Mouse (Mus musculus): ENCODE measurements around the gene Smad5.

Gene Smad5

DNA sequence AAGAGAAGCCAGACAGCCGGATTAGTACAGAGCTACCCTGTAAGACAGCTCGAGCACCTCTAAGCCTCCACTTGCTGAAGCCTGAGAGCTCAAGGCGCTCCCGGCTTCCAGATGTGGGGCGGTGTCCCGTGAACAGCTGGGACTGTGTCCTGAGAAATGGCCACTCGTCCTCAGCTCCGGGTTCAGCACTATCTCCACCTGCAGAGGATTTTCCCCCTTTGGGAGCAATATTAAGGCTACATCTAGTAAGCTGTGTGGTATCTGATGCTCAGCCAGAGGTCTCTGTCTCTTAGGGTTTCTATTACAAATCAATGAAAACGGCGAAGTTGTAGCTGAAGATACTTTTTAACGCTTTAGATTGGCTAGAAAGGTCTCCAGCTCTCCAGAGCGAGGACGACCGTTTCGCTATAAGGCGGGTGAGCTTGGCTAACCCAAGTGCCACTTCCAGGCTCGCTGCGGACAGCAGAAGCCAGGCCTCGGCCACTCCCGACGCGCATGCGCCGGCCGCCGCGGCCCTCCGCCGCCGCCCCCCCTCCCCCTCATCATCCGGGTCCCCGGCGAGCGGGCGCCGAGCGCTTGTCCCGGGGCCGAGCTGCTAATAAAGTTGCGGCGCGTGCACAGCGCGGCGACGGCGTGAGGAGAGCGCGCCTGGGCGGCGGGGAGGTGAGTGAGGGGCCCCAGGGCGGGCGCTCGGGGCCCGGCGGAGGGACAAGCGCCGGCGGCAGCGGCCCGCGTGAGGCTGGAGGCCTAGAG, at the start of gene Smad5:
Smad5 (plus strand) TSS at position 542 of the 753 bp plus-strand sequence.
- peak; percentile 82 for DNase-seq (ENCODE audit: low spot score)

DNA sequence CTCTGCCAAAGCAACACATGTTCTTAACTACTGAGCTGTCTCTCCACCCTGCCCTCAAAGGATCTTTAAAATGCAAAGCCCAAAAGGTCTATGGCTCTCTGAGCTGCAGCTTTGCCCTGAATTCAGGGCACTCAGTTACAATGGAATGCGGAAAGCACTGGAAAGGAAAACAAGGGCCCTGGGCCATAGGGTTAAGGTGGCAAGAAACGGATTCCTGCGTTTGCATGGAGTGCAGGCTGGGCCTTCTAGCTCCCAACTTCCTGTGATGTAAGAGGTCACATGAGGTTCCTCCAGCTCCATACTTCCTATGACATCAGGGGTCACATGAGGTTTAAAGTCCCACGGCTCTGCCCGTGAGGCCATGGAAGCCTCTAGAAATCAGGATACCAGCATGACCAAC, 48.6 kb upstream of the Smad5 start:
- DNase-seq (ENCODE audit: low spot score): no peak

DNA sequence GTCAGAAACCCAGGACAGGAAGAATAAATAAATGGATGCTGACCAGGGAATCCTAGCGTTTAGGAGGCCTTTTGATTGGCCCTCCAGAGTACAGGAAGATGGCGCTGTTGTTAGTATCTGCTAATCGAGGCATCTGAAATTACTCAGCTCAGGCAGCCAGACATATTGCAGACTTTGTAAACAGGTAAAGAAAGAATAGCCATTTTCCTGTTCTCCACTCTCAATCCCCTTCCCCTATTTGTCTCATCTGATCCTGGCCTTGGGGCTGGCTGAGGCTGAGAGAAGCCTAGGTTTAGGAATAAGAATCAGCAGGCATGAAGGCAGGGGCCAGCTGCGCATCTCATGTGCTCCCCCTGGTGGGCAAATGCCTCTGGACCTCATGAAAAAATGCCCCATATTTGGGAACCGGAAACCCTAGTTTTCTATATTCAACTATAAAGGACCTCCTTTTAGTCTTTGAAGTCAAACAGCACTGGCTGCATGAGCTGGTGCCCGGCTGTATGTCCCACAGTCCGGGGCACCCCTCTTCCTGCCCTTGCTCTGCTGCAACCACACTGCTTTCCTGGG, 44.8 kb upstream of the Smad5 start:
- DNase-seq (ENCODE audit: low spot score): peak; percentile 65

DNA sequence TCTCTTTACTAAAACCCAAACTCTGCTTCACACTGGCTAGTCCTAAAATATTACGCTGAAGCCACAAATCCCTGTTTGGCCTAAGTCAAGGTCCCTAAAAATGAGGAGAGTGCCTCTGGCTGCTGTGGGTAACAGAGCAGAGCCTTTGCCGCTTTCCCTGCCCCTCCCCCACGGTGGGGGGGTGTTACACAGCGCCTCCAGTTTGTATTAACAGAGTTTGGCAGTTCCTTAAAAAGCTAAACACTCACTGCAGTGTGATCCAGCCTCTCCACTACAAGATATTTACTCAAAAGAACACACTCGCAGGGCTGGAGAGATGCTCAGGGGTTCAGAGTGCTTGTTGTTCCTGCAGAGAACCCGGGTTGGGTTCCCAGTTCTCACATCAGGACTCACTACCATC, 43.9 kb upstream of the Smad5 start:
- DNase-seq (ENCODE audit: low spot score): no peak

DNA sequence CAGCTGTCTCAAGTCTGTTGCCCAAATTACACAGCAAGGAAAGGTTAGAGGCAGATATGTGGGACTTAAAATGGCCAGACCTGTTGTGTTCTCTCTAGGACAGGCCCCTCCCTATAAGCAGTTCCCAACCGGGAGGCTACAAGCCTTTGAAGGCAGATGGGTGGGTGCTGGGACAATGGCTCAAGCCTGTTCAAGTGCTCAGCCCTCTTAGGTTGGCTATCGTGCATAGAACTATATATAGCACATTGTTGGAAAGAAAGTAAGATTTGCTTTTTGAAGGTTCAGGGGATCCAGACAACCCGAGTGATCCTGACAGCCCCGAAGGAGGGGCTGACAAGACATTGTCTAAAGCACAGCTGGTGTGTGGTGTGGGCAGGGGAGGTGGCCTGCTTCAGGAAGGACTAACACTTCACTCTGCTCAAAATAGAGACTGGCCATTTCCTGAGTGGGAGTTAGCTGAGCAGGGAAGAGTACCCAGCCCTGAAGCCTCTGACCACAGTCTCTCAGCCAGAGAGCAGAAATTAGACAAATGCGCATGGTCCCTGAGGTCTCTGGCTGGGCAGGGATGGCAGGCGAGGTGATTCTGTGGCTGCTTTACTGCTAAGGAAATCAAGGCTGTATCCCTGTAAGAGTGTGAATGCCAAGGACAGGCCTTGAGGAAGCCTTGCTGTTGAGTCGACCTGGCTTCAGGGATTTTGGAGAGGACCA, 40.7 kb upstream of the Smad5 start:
- DNase-seq (ENCODE audit: low spot score): no peak

DNA sequence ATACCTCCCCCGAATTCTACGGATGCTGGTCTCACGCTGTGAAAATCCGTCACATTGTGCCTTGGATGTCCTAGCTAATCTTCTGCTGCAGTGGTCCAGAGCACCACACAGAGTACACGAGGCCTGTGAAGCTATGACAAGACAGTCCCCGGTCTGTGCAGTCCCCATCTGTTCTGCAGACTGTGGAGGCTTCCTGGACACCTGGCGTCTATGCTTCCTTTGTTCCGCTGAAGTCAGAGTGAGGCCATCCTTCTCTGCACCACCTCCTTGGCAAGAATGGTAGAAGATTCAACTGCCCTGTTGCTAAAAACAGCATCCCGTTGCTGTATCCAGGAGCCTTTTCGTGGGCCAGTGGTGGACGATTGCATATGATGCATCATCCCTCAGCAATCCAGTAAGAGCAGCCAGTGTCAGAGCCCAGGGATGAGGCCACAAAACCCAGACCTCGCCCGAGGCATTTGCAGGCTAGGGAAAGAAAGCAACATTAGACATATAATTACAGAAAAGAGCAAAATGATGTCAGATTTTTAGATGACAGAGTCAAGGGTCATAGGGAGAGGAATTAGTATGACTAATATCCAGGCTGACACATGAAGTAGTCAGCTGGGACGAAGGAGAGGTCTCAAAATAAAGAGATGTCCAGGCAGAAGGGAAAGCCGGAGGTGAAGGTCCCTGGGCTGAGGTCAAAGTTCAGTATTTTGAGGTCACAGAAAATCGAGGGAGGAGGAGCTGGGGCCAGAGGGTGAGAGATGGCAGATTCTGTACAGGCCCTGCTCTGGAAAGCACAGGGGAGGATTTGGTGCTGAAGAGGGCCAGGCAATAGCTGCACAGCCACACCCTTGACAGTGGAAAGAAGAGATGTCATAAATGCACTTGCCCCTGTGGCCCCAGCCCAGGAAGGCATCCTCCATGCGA, 38.3 kb upstream of the Smad5 start:
- no peak for DNase-seq (ENCODE audit: low spot score)

DNA sequence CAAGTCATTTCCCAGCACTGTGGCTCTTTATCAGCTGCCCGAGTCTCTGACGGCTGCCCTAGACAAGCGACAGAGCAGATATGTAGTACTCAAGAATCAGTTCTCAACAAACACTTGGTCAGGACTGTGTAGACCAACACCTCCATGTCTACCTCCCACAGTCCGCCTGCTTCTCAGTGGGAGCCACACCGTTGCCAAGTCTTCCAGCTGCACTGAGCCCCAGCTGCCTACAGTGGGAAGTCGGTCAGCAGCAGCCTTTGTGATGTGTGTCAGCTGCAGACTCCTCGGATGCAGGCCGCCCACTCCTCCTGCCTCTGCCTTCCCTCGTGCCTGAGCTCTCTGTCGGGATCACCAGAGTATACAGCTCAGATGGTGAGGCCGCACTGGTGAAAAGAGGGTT, 31.6 kb upstream of the Smad5 start:
- DNase-seq (ENCODE audit: low spot score): no peak

DNA sequence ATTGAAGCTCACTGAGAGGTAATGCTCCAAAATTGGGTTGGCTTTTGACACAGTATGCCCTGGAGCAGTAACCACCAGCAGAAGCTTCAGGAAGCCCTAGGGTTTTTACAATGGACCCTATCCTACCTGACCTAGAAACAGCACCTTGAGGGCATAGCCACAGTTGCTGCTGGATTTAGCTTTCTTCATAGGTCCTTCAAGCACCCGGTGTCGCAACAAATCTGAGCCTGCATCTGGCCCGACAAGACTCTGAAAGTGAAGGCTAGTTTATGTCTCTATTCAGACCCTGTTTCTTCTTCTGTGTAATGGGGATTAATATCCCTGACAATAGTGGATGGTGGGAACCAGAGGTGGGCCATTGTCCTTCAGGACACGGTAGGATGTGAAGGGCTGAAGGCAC, 25.1 kb upstream of the Smad5 start:
- DNase-seq (ENCODE audit: low spot score): no peak

DNA sequence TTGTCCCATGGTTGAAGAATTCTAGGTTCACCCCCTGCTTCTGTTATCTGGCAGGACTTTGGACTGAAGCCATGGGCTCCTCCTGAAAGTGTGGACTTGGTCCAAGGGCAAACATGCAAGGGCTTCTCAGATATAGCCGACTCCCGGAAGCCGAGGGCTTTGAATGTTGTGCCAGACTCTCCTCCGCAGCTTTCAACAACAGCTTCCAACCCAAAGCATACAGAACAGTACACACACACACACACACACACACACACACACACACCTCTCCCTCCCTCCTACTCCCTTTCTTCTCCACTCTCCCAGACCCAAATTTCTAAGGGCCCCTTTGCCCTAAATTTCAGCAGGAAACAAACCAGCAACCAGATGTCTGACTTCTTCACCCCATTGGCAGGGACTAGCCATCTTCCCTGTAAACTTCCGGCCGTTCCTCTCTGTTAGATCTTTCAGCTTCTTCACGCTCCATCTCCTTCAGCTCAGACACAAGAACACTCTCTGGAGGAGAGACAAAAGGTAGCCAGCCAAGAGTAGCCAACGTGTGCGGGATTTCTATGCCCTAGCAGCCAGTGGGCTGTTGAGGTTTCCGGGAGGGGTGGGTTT, 24.5 kb upstream of the Smad5 start:
- DNase-seq (ENCODE audit: low spot score): peak; percentile 36

DNA sequence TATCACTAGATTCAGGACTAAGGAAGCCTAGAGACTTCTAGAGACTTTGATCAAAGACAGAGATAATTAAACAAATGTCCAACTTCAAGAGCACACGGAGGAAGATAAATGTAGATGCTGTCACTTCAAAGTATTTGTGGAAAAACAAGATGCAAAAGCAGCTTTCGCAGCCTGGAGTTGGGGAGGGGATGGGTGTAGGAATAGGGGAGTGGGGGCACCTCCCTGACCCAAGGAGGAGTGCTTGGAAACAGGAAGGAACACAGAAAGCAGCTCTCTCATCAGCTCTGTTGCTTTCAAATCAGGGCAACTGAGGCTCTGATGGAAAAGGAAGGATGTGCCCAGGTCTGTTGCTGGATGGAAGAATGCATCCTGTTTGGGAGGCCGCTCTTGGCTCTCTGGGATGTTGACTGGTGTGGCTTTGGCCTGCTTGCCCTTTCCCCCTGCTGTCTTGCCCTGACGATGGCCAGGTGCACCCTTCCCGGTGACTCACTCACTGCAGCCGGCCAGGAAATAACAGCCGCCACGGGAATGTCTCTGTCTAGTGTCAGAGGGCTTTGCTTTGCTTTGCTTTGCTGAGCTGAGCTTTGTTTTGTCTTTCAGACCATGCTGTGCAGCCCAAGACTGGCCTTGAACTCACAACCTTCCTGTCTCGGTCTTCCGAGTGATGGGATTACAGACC, 23.8 kb upstream of the Smad5 start:
- no peak for DNase-seq (ENCODE audit: low spot score)

DNA sequence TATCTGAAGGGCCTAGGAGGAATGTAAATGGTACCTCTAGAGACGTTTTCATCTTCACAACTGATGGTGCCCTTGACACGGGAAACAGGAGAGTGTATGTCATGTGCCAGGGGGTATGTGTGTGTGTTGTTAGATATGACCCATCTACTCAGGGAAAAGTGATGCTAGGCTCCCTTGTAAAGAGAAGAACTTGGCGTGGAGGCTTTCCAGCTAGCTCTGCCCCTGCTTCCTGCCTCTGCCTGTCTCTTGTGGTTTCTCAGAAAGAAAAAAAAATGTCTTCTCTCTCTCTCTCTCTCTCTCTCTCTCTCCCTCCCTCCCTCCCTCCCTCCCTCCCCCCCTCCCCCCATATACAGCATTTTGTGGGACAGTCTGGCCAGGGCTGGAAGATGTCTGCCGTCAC, 20.9 kb upstream of the Smad5 start:
- no peak for DNase-seq (ENCODE audit: low spot score)

DNA sequence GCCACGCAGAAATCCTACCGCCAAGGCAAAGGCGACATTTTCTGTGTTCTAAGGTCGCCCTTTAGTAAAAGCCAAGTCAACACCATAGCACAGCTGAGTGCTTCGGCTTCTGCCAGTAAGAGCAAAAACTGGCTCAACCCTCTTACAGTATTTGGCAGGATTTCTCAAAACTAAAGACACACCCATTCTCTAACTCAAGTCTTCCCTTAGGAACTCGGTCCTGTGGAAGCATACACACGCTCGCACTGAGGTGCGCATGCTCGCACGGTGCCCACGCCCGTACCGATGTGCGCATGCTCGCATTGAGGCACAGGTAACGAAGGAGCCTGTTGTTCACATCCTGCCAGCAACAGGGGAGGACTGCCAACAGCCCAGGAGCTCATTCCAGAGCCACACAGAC, 20.5 kb upstream of the Smad5 start:
- no peak for DNase-seq (ENCODE audit: low spot score)

DNA sequence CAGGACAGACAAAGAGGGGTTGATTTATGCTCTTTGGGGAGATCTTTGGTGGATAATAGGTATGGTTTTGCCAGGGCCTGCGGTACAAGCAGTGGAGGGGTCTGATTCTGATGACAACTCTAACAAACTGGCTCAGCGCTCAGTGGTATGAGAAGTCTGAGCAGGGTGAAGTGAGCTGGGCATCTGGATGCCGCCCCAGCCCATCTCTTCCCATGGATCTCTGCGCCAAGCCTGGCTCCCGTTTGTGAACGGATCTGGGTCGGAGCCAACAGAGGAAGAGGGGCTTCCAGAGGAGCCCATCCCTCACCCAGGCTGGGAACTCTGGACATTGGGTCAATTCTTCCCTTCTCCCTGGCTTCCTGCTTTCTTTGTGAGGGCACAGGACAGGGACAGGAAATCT, 19.5 kb upstream of the Smad5 start:
- DNase-seq (ENCODE audit: low spot score): no peak

DNA sequence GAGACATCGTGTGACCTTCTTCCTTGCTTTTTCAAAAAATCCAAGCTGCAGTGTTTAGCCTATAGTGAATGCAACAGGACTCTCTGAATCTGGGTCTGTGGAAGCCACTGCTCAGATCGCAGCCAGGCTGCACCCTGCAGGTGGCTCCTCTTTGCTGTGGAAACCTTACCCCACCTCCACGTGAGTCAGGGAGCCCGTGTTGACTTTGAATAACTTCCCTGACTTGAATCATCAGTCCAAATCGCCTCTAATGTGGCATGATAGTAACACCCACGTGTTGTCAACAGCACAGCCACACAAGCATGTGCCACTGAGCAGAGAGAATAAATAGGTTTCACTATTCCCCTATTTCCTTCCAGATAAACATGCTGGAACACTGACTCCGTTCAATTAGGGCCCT, 10.8 kb upstream of the Smad5 start:
- no peak for DNase-seq (ENCODE audit: low spot score)

DNA sequence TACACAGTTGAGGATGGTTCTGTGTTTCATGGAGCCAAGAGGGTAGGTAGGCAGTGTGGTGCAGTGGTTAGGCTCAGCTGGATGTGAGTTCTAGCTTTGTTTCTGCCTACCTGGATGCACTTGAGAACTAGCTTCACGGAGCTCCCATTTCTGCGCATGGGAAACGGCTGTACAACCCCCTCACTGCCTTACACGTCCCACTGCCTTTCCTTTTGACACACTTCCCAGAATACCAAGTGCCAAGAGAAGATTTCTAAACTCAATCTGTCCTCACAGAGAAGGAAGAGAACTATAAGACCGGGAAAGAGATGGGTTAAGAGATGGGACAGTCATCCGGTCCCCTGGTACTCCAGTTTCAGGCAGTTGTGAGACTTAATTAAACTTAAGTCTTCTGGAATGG, 10.2 kb upstream of the Smad5 start:
- no peak for DNase-seq (ENCODE audit: low spot score)

DNA sequence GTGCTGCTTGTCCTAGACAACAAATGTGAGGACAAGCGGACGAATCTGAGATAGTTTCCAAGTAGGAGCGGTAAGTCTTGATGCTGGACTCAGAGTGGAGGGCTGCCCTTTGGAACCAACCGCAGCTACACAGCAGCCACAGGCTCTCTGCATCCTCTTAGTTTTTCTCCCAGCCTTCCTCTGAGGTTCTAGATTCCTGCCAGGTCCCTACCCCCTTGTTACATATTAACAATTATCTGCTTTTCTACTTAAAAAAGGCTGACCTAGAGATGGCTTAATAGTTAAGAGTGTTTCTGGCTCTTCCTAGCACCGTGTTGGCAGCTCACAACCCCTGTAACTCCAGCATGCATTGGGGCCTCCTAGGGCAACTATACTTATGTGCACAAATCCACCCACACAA, 7.1 kb upstream of the Smad5 start:
- no peak for DNase-seq (ENCODE audit: low spot score)

DNA sequence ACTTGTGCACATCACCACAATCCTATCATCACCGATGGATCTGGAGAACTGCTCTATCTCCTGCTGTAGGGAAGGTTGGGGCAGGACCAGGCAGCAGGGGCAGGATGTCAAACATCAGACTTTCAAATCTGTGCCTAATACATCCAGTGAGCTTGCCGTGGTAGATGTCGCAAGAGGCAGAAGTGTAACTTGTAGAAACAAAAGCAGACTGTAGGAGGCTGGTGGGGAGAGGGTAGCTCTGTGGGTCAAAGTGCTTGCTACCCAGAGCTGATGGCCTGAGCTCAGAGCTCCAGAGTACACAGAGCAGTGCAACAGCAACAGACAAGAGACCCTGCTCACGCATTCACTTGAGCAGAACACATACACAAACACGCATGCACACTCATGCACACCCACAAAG, 6.1 kb upstream of the Smad5 start:
- DNase-seq (ENCODE audit: low spot score): no peak

DNA sequence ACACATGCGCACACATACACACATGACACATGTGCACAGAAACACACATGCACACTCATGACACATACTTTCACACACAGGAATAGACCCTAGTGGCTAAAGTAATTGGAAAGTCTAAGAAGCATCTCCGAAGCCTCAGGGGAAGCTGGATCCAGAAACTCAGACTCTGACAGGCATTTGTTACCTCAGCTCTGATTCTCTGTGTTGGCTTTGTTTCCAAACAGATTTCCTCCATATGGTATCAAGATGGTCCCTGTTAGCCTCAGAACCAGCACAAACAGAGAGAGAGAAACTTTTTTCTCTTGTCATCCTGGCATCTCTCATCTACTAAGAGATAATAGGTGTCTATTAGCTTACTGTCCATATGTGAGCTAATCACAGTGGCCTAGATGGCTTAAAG, 5.6 kb upstream of the Smad5 start:
- DNase-seq (ENCODE audit: low spot score): no peak

DNA sequence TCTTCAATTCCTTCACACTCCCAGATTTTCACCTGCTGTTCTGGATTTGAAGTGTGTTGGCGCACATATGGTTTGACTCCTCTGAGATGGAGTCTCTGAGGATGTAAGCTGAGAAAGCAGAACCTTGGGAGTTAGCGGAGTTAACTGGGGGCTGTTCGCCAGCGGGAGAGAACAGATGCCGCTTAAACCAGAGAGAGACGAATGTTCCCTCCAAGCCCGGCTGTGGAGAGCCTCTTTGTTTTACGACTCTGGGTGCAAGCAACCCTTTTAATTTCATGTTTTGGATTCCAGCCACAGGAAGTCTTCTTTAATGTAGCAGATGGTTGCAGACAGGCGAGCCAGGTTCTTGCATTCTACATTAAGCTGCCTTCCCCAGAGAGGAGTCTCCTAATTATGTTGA, 4.4 kb upstream of the Smad5 start:
- DNase-seq (ENCODE audit: low spot score): no peak

DNA sequence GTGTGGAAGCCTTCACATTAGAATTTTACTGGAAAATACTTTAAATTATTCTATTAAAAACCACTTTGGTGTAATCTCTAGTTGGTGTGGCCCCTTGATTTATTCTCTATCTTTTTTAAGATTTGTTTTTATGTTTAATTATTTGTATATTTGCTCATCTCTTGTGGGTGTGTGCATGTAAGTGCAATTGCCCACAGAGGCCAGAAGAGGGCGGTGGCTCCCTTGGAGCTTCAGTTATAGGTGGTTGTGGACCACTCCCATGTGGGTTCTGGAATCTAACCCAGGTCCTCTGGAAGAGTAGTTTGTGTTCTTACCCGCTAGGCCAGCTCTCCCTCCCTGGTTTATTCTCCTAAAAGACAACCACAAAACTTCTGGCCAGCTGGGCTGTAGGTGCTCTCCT, 3.4 kb upstream of the Smad5 start:
- no peak for DNase-seq (ENCODE audit: low spot score)

DNA sequence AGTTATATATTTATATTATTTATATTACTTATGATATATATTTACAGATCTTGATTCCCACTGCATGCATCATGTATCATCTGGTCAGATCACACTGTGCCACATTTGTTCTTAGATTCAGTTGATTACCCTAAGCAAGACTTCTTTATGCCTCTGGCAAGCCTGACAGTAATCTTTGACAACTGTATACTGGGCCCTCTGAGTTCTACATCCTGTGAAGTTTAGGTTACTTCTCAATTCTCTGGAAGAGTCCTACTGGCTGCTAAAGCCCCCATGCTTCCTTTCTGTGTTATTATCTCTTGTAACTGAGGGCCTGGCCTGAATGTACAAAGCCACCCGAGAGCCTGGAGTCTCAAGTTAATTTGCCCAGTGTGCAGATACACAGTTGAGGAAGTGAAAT, 1.8 kb upstream of the Smad5 start:
- no peak for DNase-seq (ENCODE audit: low spot score)

DNA sequence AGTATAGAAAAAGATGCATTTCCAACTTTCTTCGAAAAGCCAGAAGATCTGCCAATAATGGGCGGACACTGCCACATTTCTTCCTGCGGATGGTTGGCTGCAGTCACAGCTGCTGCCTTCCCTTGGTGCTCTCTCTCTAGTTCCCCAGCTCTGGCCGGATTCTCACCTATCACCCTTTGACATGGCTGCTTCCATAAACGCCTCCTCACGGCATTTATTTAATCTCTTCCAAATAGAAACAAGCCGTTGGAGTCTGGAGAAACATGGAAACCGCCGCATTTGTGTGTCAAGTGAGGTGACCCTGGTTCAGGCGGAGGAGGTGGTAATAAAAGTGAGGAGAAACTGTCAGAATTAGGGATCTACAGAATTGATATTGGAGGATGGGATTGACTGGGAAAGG, 886 bp upstream of the Smad5 start:
- no peak for DNase-seq (ENCODE audit: low spot score)
